Mouse (Mus musculus) T-helper 17 cell (primary cell): Measurements from ENCODE around the gene Bola1.

Source experiments
- in situ Hi-C, 2 experiments: fragments of 300-600 bp; cut with MboI, MseI; formaldehyde crosslinking; loops; 1 replicate in 1 of 2; 2 replicates in 1 of 2; pipeline ENCODE4 v1.15.1; 2025; ENCODE audit warnings: high pct_unique_total_duplicates in 2 of 2

Gene Bola1

GRCm38 (mm10) chr3:96182382-96182776 is 37.1 kb downstream of the Bola1 start:
- in situ Hi-C loops = loop anchor here in 1 of 2 experiments (10.0 kb wide), 1 partner anchor 902 kb away; no protein-coding TSS in a partner anchor

GRCm38 (mm10) chr3:96181510-96182381 is 37.8 kb downstream of the Bola1 start:
- in situ Hi-C loops = loop anchor here in 1 of 2 experiments (10.0 kb wide), 1 partner anchor 903 kb away; no protein-coding TSS in a partner anchor

- in situ Hi-C loops = loop anchor here in 1 of 2 experiments (10.0 kb wide), 1 partner anchor 904 kb away; no protein-coding TSS in a partner anchor
Observed at GRCm38 (mm10) chr3:96180727-96181477, 38.6 kb downstream of the Bola1 start, which contains the start of gene Sv2a. Gene Sv2a (plus strand): TSS chr3:96181151.

- in situ Hi-C loops = no loop called here
Observed at GRCm38 (mm10) chr3:96179531-96179930, 40.0 kb downstream of the Bola1 start.

- in situ Hi-C loops = no loop called here
Observed at GRCm38 (mm10) chr3:96178902-96179301, 40.6 kb downstream of the Bola1 start.

GRCm38 (mm10) chr3:96178427-96178826 is 41.1 kb downstream of the Bola1 start:
- in situ Hi-C loops = no loop called here

GRCm38 (mm10) chr3:96175251-96175650 is 44.3 kb downstream of the Bola1 start:
- in situ Hi-C loops = no loop called here

GRCm38 (mm10) chr3:96174042-96174441 is 45.5 kb downstream of the Bola1 start:
- in situ Hi-C loops = loop anchor here in 1 of 2 experiments (5.0 kb wide), 1 partner anchor 53 kb away; no protein-coding TSS in a partner anchor

GRCm38 (mm10) chr3:96173185-96173584 is 46.3 kb downstream of the Bola1 start:
- in situ Hi-C loops = loop anchor here in 1 of 2 experiments (5.0 kb wide), 1 partner anchor 54 kb away; no protein-coding TSS in a partner anchor

- in situ Hi-C loops = loop anchor here in 1 of 2 experiments (5.0 kb wide), 1 partner anchor 55 kb away; no protein-coding TSS in a partner anchor
Observed at GRCm38 (mm10) chr3:96172197-96173178, 47.0 kb downstream of the Bola1 start, which contains the start of gene Sf3b4. Gene Sf3b4 (plus strand): TSS chr3:96172332.

GRCm38 (mm10) chr3:96171583-96172196 is 47.8 kb downstream of the Bola1 start:
- in situ Hi-C loops = loop anchor here in 1 of 2 experiments (5.0 kb wide), 1 partner anchor 56 kb away; no protein-coding TSS in a partner anchor

GRCm38 (mm10) chr3:96170976-96171545 is 48.4 kb downstream of the Bola1 start:
- in situ Hi-C loops = loop anchor here in 1 of 2 experiments (5.0 kb wide), 1 partner anchor 56 kb away; no protein-coding TSS in a partner anchor

GRCm38 (mm10) chr3:96170276-96170675 is 49.2 kb downstream of the Bola1 start:
- in situ Hi-C loops = loop anchor here in 1 of 2 experiments (5.0 kb wide), 1 partner anchor 57 kb away; no protein-coding TSS in a partner anchor

- in situ Hi-C loops = no loop called here
Observed at GRCm38 (mm10) chr3:96168466-96169158, 50.9 kb downstream of the Bola1 start.

GRCm38 (mm10) chr3:96163040-96163439 is 56.5 kb downstream of the Bola1 start:
- in situ Hi-C loops = no loop called here

- in situ Hi-C loops = no loop called here
Observed at GRCm38 (mm10) chr3:96161869-96162840, 57.4 kb downstream of the Bola1 start, which contains the start of gene Mtmr11. Gene Mtmr11 (plus strand): TSS chr3:96162004.

- in situ Hi-C loops = no loop called here
Observed at GRCm38 (mm10) chr3:96160803-96161516, 58.5 kb downstream of the Bola1 start.
